Mouse (Mus musculus) MEL (cell line): ENCODE results near the gene BC024978.

Source experiments
- CHD2 ChIP-seq: IDR thresholded peaks from 2 replicates; pipeline ENCODE4 v1.6.1; 2011; ENCODE audit warnings: low read length, improper control_type of control experiment
- CTCF ChIP-seq, 3 experiments: IDR thresholded peaks in 2 of 3; conservative IDR thresholded peaks in 1 of 3; 2 replicates each; pipeline ENCODE4 v1.5.1; 2011 to 2012; ENCODE audit warnings: low read length in 3 of 3, low read depth in 2 of 3, mild to moderate bottlenecking in 2 of 3, improper control_type of control experiment in 1 of 3, inconsistent platforms in 1 of 3, mixed read lengths in 1 of 3, moderate library complexity in 1 of 3; ENCODE audit not compliant: control insufficient read depth in 1 of 3, insufficient read depth in 1 of 3, poor library complexity in 1 of 3, severe bottlenecking in 1 of 3
- EP300 ChIP-seq, 2 experiments: IDR thresholded peaks; 2 replicates each; pipeline ENCODE4 v1.6.1; 2011; ENCODE audit warnings: improper control_type of control experiment in 2 of 2, low read length in 2 of 2, low read depth in 1 of 2, mild to moderate bottlenecking in 1 of 2
- HCFC1 ChIP-seq: IDR thresholded peaks from 2 replicates; pipeline ENCODE4 v1.6.1; 2012; ENCODE audit warnings: low read depth, mild to moderate bottlenecking, inconsistent platforms, low read length, improper control_type of control experiment, moderate library complexity
- KAT2A ChIP-seq: conservative IDR thresholded peaks from 2 replicates; pipeline ENCODE4 v1.6.1; 2012; ENCODE audit warnings: low read depth, low read length, improper control_type of control experiment, inconsistent platforms
- MAFK ChIP-seq: IDR thresholded peaks from 2 replicates; pipeline ENCODE4 v1.6.1; 2011; ENCODE audit warnings: low read depth, mild to moderate bottlenecking, low read length, improper control_type of control experiment, borderline replicate concordance
- NELFE ChIP-seq: IDR thresholded peaks from 2 replicates; pipeline ENCODE4 v1.6.1; 2011; ENCODE audit warnings: low read depth, low read length, improper control_type of control experiment
- POLR2A ChIP-seq, 2 experiments: IDR thresholded peaks; 2 replicates each; pipeline ENCODE4 v1.6.1; 2011 to 2012; ENCODE audit warnings: low read length in 2 of 2, mild to moderate bottlenecking in 2 of 2, control low read depth in 1 of 2, improper control_type of control experiment in 1 of 2, low read depth in 1 of 2, moderate library complexity in 1 of 2; ENCODE audit not compliant: control insufficient read depth in 1 of 2, insufficient read depth in 1 of 2, poor library complexity in 1 of 2
- POLR2AphosphoS5 ChIP-seq: IDR thresholded peaks from 2 replicates; pipeline ENCODE4 v1.6.1; 2012; ENCODE audit warnings: low read depth, borderline replicate concordance, mild to moderate bottlenecking, inconsistent platforms, low read length, moderate library complexity, mixed read lengths
- RCOR1 ChIP-seq: IDR thresholded peaks from 2 replicates; pipeline ENCODE4 v1.6.1; 2012; ENCODE audit warnings: low read depth, mild to moderate bottlenecking, inconsistent platforms, low read length, improper control_type of control experiment
- TBP ChIP-seq: IDR thresholded peaks from 2 replicates; pipeline ENCODE4 v1.8.0; 2011; ENCODE audit warnings: low read depth, low read length, improper control_type of control experiment
- USF1 ChIP-seq: IDR thresholded peaks from 2 replicates; pipeline ENCODE4 v1.6.1; 2014; ENCODE audit warnings: low read depth, mild to moderate bottlenecking, inconsistent platforms, low read length, improper control_type of control experiment, moderate library complexity
- USF2 ChIP-seq, 2 experiments: IDR thresholded peaks; 2 replicates each; pipeline ENCODE4 v1.6.1; 2011 to 2012; ENCODE audit warnings: improper control_type of control experiment in 2 of 2, low read length in 2 of 2, borderline replicate concordance in 1 of 2, inconsistent platforms in 1 of 2, low read depth in 1 of 2, mild to moderate bottlenecking in 1 of 2; ENCODE audit not compliant: insufficient read depth in 1 of 2
- ZKSCAN1 ChIP-seq: IDR thresholded peaks from 2 replicates; pipeline ENCODE4 v1.6.1; 2012; ENCODE audit warnings: low read depth, mild to moderate bottlenecking, inconsistent platforms, low read length, improper control_type of control experiment, moderate library complexity

GRCm38 (mm10) chr7:27168371-27168770 is 27.2 kb upstream of the BC024978 start:
- TF ChIP-seq MAFK (no peak), CTCF (IDR thresholded peaks at IDR 0.05 in 2 of 3, conservative IDR thresholded peaks at IDR 0.05 in 1 of 3; ENCODE audit: control insufficient read depth in 1 of 3, insufficient read depth in 1 of 3, low read depth in 2 of 3, low read length in 3 of 3, poor library complexity in 1 of 3, severe bottlenecking in 1 of 3) (no peak), EP300 (IDR thresholded peaks at IDR 0.05; ENCODE audit: low read depth in 1 of 2, low read length in 2 of 2) (no peak), USF1 (no peak), ZKSCAN1 (no peak), CHD2 (no peak), NELFE (no peak), USF2 (IDR thresholded peaks at IDR 0.05; ENCODE audit: borderline replicate concordance in 1 of 2, insufficient read depth in 1 of 2, low read depth in 1 of 2, low read length in 2 of 2) (no peak), RCOR1 (no peak), HCFC1 (no peak), KAT2A (no peak), TBP (no peak), POLR2A (IDR thresholded peaks at IDR 0.05; ENCODE audit: control insufficient read depth in 1 of 2, insufficient read depth in 1 of 2, low read depth in 1 of 2, low read length in 2 of 2, poor library complexity in 1 of 2) (no peak), POLR2AphosphoS5 (no peak)
